Mouse (Mus musculus) lung, embryonic 16.5 days (tissue): ENCODE results near the gene Reep6. TPM values are rescaled to one million over a fixed set of nuclear protein-coding genes. Genes with fewer than 3 reads are reported as not detected.

Experiments
- ATAC-seq: fragments of 200-750 bp; cut with Nextera tagmentation; 2 replicates; pipeline ENCODE4 v1.8.0; 2017; ENCODE audit warnings: low read depth, mild to moderate bottlenecking, moderate library complexity
- H3K27ac ChIP-seq: fragments of 300-500 bp; sonication (generic); 2 replicates; pipeline ENCODE4 v1.5.1; 2014; ENCODE audit warnings: mild to moderate bottlenecking, control low read depth, low read length
- H3K27me3 ChIP-seq: fragments of 300-500 bp; sonication (generic); 2 replicates; pipeline ENCODE4 v1.6.1; 2014; ENCODE audit warnings: low read depth, low read length, mixed read lengths; ENCODE audit not compliant: control insufficient read depth, insufficient read depth
- H3K36me3 ChIP-seq: fragments of 300-500 bp; sonication (generic); 2 replicates; pipeline ENCODE4 v1.6.1; 2014; ENCODE audit warnings: low read length; ENCODE audit not compliant: control insufficient read depth, insufficient read depth
- H3K4me1 ChIP-seq: fragments of 300-500 bp; sonication (generic); replicated peaks from 2 replicates; pipeline ENCODE4 v1.6.1; 2014; ENCODE audit warnings: low read length, mixed read lengths; ENCODE audit not compliant: control insufficient read depth, insufficient read depth
- H3K4me2 ChIP-seq: fragments of 300-500 bp; sonication (generic); 2 replicates; pipeline ENCODE4 v1.6.1; 2014; ENCODE audit warnings: low read depth, low read length, control low read depth
- H3K4me3 ChIP-seq: fragments of 300-500 bp; sonication (generic); 2 replicates; pipeline ENCODE4 v1.5.1; 2014; ENCODE audit warnings: mild to moderate bottlenecking, low read length, control low read depth
- H3K9ac ChIP-seq: fragments of 300-500 bp; sonication (generic); 2 replicates; pipeline ENCODE4 v1.6.1; 2014; ENCODE audit warnings: low read length, control low read depth
- H3K9me3 ChIP-seq: fragments of 300-500 bp; sonication (generic); 2 replicates; pipeline ENCODE4 v1.6.1; 2016; ENCODE audit warnings: low read length; ENCODE audit not compliant: control insufficient read depth
- WGBS: fragments of 180-500 bp; shearing (Covaris S2); extraction: QIAGEN DNeasy Blood & Tissue Kit; methylation state at CpG from one replicate; pipeline ENCODE4 v1.1.7; 2014; 5-methylcytosine and 5-hydroxymethylcytosine counted together
- polyA plus RNA-seq: library from polyadenylated mRNA; unstranded; fragments of >200 nt; fragmentation: Nextera tagmentation; extraction: Ambion mirVana; gene quantifications from 2 replicates; pipeline ENCODE4 v1.2.1, GENCODE M21; 2015

Reep6 gene
- polyA plus RNA-seq, 1 experiment from 2014 or later: 17.0 TPM

DNA sequence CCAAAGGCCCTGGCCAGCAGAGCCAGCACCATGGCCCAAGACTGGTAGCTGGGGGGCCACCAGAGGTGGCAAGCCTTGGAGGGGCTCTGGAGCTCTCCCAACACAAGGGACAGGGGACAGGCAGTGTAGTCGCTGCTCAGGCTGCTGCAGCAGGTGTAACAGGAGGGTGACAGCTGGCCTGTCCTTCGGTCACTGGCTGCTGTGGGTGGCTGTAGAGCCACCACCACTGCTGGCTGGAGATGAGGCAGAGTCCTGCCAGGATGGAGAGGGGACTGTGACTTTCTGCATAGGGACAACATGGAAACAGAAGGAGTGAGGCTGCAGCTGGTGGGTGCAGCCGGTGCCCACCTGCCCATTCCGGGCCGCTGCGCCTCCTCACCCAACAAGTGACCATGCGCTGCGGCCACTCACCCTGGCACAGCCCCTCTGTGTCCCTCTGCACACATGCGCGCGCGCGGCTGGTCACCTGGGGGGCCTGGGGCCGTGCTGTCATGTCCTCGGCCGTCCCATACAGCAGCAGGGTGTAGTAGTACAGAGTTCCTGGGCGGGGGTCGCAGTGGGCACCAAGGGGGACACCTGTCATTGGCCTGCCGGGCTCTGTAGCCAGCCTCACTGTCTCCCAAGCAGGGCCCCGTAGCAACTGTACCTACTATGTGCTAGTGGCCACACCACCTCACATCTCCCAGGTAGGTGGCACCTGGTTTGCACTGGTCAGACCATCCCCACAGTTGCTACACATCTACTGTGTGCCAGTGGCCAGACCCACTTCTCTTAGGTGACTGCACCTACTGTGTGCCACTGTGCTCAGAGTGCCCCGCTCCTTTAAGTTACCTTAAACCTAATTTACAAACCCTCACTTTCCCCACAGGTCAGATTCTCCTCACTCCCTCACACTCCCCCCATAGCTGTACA, 7.8 kb upstream of the Reep6 start:
- H3K9me3 ChIP-seq: no peaks in the 10 kb centered on the region
- H3K27ac ChIP-seq: no peak overlapping the region
- peaks cover 13% of the 10 kb centered on the region for H3K4me1 ChIP-seq
- 87% methylated on average over 21 of the region's 21 CpGs for WGBS
- no peaks in the 10 kb centered on the region for H3K27me3 ChIP-seq
- ATAC-seq: no peak
- H3K36me3 ChIP-seq: peaks cover 6% of the 10 kb centered on the region; the same call in 1 of the 2 replicates
- no peak overlapping the region for H3K4me2 ChIP-seq
- H3K4me3 ChIP-seq: no peak overlapping the region
- H3K9ac ChIP-seq: no peak overlapping the region

DNA sequence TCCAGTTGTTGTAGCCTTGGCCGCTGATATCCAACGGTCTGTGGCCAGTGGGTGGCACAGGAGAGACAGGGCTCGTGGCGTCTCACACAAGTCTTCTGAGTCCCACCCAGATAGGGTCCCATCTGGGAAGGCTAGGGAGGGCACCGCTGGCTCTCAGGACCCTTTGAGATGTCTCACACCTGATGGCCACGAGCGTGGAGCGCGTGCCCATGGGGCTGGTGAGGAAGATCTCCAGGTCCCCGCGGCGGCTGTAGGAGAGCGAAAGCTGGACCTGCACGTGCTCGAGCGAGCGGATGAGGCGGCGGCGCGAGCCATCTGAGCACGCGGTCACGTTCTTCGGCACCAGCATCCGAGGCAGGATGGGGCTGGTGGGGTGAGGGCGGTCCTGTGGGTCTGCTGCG, 6.9 kb upstream of the Reep6 start:
- Histone ChIP-seq H3K9ac (peak overlapping the region; percentile 70), H3K36me3 (peaks cover 6% of the 10 kb centered on the region; the same call in 1 of the 2 replicates), H3K4me1 (peaks cover 12% of the 10 kb centered on the region), H3K9me3 (no peaks in the 10 kb centered on the region), H3K4me2 (peak overlapping the region; percentile 95), H3K27ac (no peak overlapping the region), H3K27me3 (no peaks in the 10 kb centered on the region), H3K4me3 (peak overlapping the region; percentile 62)
- peak; percentile 11 for ATAC-seq
- WGBS: 4% methylated on average over 28 of the region's 28 CpGs

DNA sequence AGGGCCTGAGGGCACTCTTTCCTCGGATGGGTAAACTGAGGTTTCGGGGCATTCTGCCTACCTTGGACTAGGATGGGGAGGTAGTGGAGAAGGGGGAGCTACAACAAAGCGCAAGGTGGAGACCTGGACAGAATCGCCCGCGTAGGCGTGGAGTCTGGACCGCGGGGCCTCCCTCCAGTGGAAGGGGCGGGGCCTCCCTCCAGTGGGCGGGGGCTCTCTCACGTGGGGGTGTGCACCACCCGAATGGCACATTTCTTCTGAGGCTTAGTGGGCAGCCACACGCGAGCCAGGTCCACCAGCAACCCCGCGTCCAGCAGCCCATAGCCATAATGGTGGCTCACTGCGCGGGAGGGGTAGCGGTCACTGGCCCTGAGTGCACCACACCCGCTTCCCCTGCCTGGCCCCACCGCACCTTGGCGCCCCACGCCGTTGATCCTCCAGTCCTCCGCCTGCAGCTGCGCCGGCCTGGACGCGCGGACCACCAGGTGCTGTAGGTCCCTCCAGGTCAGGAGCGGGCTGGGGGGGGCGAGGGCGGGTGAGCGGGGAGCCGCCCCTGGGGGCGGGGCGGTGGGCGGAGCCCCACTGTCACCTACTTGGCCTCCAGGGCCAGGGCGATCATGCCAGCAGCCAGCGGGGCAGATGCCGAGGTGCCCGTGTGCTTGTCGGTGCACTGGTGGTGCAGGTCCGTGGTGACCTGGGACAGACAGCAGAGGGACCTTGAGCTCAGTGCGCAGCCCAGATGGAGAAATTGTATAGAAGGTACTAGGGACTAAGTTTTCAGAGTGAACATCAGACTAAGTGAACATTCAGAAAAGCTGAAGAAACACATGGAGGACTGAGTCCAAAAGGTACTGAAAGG, 6.3 kb upstream of the Reep6 start:
- H3K27ac ChIP-seq: peak overlapping the region; percentile 20; the same call in 1 of the 2 replicates
- ATAC-seq: peak; percentile 40
- peaks cover 12% of the 10 kb centered on the region for H3K4me1 ChIP-seq
- H3K4me3 ChIP-seq: peak overlapping the region; percentile 62
- H3K4me2 ChIP-seq: peak overlapping the region; percentile 95
- H3K36me3 ChIP-seq: peaks cover 3% of the 10 kb centered on the region; the same call in 1 of the 2 replicates
- peak overlapping the region; percentile 70 for H3K9ac ChIP-seq
- H3K9me3 ChIP-seq: no peaks in the 10 kb centered on the region
- no peaks in the 10 kb centered on the region for H3K27me3 ChIP-seq
- under 1% methylated on average over 39 of the region's 46 CpGs for WGBS

- 76% methylated on average over 17 of the region's 17 CpGs for WGBS
- H3K9ac ChIP-seq: no peak overlapping the region
- H3K4me2 ChIP-seq: peak overlapping the region; percentile 95
- H3K27me3 ChIP-seq: no peaks in the 10 kb centered on the region
- no peaks in the 10 kb centered on the region for H3K36me3 ChIP-seq
- H3K27ac ChIP-seq: no peak overlapping the region
- peaks cover 8% of the 10 kb centered on the region for H3K4me1 ChIP-seq
- no peak for ATAC-seq
- peak overlapping the region; percentile 62; the same call in 1 of the 2 replicates for H3K4me3 ChIP-seq
- no peaks in the 10 kb centered on the region for H3K9me3 ChIP-seq
These were observed 5.4 kb upstream of the Reep6 start for GRCm38 (mm10) chr10:80324120-80325037.

DNA sequence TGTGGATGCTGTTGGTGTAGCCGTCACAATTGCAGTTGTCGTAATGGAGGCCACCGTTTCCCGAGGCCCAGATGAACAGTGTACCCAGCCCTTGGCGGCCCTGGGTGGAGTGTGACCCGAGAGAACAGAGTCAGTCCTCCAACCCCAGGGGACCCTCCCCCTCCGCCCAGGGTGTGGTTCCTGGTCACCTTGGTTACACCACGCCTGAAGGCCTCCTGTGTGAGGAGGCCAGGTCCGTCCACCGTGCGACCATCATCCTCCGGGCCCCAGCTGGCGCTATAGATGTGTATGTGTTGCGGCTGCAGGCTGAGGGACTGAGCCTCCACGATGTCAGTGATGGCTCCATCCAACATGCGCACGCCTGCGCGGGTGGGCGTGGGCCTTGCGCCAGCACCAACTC, 4.7 kb upstream of the Reep6 start:
- WGBS: 81% methylated on average over 21 of the region's 21 CpGs
- peaks cover 4% of the 10 kb centered on the region for H3K4me1 ChIP-seq
- no peak overlapping the region for H3K4me3 ChIP-seq
- no peak overlapping the region for H3K4me2 ChIP-seq
- no peak overlapping the region for H3K27ac ChIP-seq
- no peaks in the 10 kb centered on the region for H3K36me3 ChIP-seq
- no peak for ATAC-seq
- H3K9ac ChIP-seq: no peak overlapping the region
- H3K9me3 ChIP-seq: no peaks in the 10 kb centered on the region
- H3K27me3 ChIP-seq: no peaks in the 10 kb centered on the region

DNA sequence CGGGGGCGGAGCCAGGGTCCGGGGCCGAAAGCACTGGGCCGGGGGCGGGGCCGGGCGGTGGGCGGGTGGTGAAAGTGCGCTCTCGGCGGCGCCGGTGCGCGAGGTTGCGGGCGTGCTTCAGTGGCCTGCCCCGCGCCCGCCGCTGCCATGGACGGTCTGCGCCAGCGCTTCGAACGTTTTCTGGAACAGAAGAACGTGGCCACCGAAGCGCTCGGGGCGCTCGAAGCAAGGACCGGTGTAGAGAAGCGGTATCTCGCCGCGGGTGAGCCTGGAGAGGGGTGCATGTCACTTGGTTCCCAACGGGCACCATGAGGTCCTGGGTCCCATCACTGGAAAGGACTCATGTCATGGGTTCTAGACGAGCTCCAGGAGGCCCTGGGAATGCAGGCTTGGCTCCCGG, 331 bp downstream of the Reep6 start:
- H3K4me1 ChIP-seq: peaks cover 15% of the 10 kb centered on the region
- ATAC-seq: no peak
- 1% methylated on average over 23 of the region's 41 CpGs for WGBS
- H3K4me3 ChIP-seq: peak overlapping the region; percentile 57
- no peaks in the 10 kb centered on the region for H3K9me3 ChIP-seq
- H3K9ac ChIP-seq: peak overlapping the region; percentile 65
- H3K36me3 ChIP-seq: no peaks in the 10 kb centered on the region
- peak overlapping the region; percentile 34; the same call in 1 of the 2 replicates for H3K27ac ChIP-seq
- H3K4me2 ChIP-seq: peak overlapping the region; percentile 96
- H3K27me3 ChIP-seq: no peaks in the 10 kb centered on the region; the same call in 1 of the 2 replicates

- 53% methylated on average over 2 of the region's 2 CpGs for WGBS
- no peak for ATAC-seq
- Histone ChIP-seq H3K4me2 (peak overlapping the region; percentile 96), H3K4me1 (peaks cover 15% of the 10 kb centered on the region), H3K27ac (peak overlapping the region; percentile 74), H3K4me3 (peak overlapping the region; percentile 57), H3K27me3 (no peaks in the 10 kb centered on the region; the same call in 1 of the 2 replicates), H3K9me3 (no peaks in the 10 kb centered on the region), H3K9ac (peak overlapping the region; percentile 65), H3K36me3 (no peaks in the 10 kb centered on the region)
These were observed 1.1 kb downstream of the Reep6 start for GRCm38 (mm10) chr10:80330888-80331287.

GRCm38 (mm10) chr10:80331636-80332524, 2.1 kb downstream of the Reep6 start:
- Histone ChIP-seq H3K9ac (peak overlapping the region; percentile 47; the same call in 1 of the 2 replicates), H3K4me2 (peak overlapping the region; percentile 96; the same call in 1 of the 2 replicates), H3K4me3 (no peak overlapping the region), H3K27me3 (no peaks in the 10 kb centered on the region; the same call in 1 of the 2 replicates), H3K9me3 (no peaks in the 10 kb centered on the region), H3K27ac (0 out of 2 replicates have a peak overlapping the region, but pooled peaks have one; percentile 74), H3K4me1 (peaks cover 15% of the 10 kb centered on the region), H3K36me3 (no peaks in the 10 kb centered on the region)
- WGBS: 41% methylated on average over 10 of the region's 10 CpGs
- ATAC-seq: no peak
